Mouse (Mus musculus) thymus, adult 2 months (tissue): ENCODE results near the gene Sirt7.

Experiments
- CTCF ChIP-seq: fragments of 200-500 bp; IDR thresholded peaks from 2 replicates; pipeline ENCODE4 v1.5.1; 2012; ENCODE audit warnings: mild to moderate bottlenecking, control low read depth, low read length, moderate library complexity, borderline replicate concordance; ENCODE audit not compliant: control insufficient read depth, poor library complexity, insufficient read depth; ENCODE audit errors: extremely low read depth
- POLR2A ChIP-seq: fragments of 200-500 bp; IDR thresholded peaks from 2 replicates; pipeline ENCODE4 v1.6.1; 2012; ENCODE audit warnings: mild to moderate bottlenecking, low read length, control low read depth, moderate library complexity; ENCODE audit not compliant: control insufficient read depth, poor library complexity, insufficient read depth; ENCODE audit errors: extremely low read depth

DNA sequence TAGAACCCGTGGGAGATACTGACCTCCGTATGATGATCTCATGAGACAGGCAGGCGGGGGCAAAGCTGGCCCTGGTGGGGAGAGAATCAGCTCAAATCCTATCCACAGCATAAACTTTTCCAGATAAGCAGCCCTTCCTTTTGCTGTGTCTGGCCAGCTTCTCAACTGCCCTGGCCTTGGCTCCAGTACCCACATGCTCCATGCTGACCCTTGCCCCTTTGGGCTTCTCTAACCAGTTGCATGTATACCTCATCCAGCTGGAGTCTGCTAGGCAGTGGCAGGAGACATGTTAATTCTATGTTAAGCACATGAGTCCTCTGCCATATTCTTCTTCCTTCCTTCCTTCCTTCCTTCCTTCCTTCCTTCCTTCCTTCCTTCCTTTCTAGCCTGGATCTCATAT is 29.7 kb upstream of the Sirt7 start:
- no peak for TF ChIP-seq CTCF
- no peak for TF ChIP-seq POLR2A
